Mouse (Mus musculus) CH12.LX (cell line): ENCODE measurements at regions not wholly inside any gene's neighbourhood (a gene's known extent, or its start where the extent isn't known, plus 50 kb on each side); places are given as distances from the start of the nearest gene placed in this dataset.

ENCODE experiments used
- DNase-seq: peaks from one replicate; pipeline ENCODE4 v3.0.0-alpha.2; 2013; ENCODE audit errors: extremely low read depth
- H3K27ac ChIP-seq: 2 replicates; pipeline ENCODE4 v1.5.1; 2012; ENCODE audit warnings: low read depth, mild to moderate bottlenecking, control low read depth, moderate library complexity; ENCODE audit not compliant: insufficient read depth
- H3K27me3 ChIP-seq: replicated peaks from 2 replicates; pipeline ENCODE3; 2012; ENCODE audit warnings: inconsistent platforms
- H3K36me3 ChIP-seq, 2 experiments: replicated peaks in 1 of 2; 2 replicates each; pipeline versions ENCODE3 to v1.6.1; 2012; ENCODE audit warnings: inconsistent platforms in 1 of 2, low read length in 1 of 2, mild to moderate bottlenecking in 1 of 2, mixed read lengths in 1 of 2, moderate library complexity in 1 of 2; ENCODE audit not compliant: control insufficient read depth in 1 of 2, insufficient read depth in 1 of 2
- H3K4me1 ChIP-seq, 2 experiments: 2 replicates each; pipeline ENCODE4 v1.6.1; 2012; ENCODE audit warnings: inconsistent platforms in 1 of 2, moderate library complexity in 1 of 2; ENCODE audit not compliant: insufficient read depth in 2 of 2, control insufficient read depth in 1 of 2
- H3K4me2 ChIP-seq: 2 replicates; pipeline ENCODE4 v1.6.1; 2012; ENCODE audit warnings: low read depth, mild to moderate bottlenecking, control low read depth; ENCODE audit not compliant: poor library complexity, insufficient read depth, severe bottlenecking
- H3K4me3 ChIP-seq, 3 experiments: fragments of 150-350 bp in 1 of 3; sonication (generic) in 1 of 3; replicated peaks in 1 of 3; 2 replicates each; pipeline versions ENCODE3 to v1.5.1; 2011 to 2012; ENCODE audit warnings: low read depth in 2 of 3, low read length in 2 of 3, mild to moderate bottlenecking in 2 of 3, moderate library complexity in 2 of 3, control low read depth in 1 of 3, improper control_type of control experiment in 1 of 3, inconsistent platforms in 1 of 3, mixed read lengths in 1 of 3; ENCODE audit not compliant: poor library complexity in 1 of 3
- H3K79me2 ChIP-seq: replicated peaks from 2 replicates; pipeline ENCODE4 v1.6.1; 2012; ENCODE audit warnings: mild to moderate bottlenecking, moderate library complexity; ENCODE audit not compliant: control insufficient read depth, poor library complexity, insufficient read depth, severe bottlenecking; ENCODE audit errors: extremely low read depth
- H3K9ac ChIP-seq: 2 replicates; pipeline ENCODE4 v1.6.1; 2012; ENCODE audit warnings: low read depth, mild to moderate bottlenecking, control low read depth, moderate library complexity; ENCODE audit not compliant: insufficient read depth
- H3K9me3 ChIP-seq: replicated peaks from 2 replicates; pipeline ENCODE3; 2012; ENCODE audit warnings: low read length, inconsistent platforms, mixed read lengths
- BHLHE40 ChIP-seq: IDR thresholded peaks from 2 replicates; pipeline ENCODE4 v1.6.1; 2011; ENCODE audit warnings: mild to moderate bottlenecking, low read depth, low read length, improper control_type of control experiment
- CHD1 ChIP-seq: IDR thresholded peaks from 2 replicates; pipeline ENCODE4 v1.6.1; 2012; ENCODE audit warnings: low read depth, low read length, improper control_type of control experiment, inconsistent platforms
- CTCF ChIP-seq, 2 experiments: IDR thresholded peaks in 1 of 2; conservative IDR thresholded peaks in 1 of 2; 2 replicates each; pipeline ENCODE4 v1.5.1; 2011 to 2012; ENCODE audit warnings: low read depth in 2 of 2, low read length in 2 of 2, improper control_type of control experiment in 1 of 2, inconsistent platforms in 1 of 2, mild to moderate bottlenecking in 1 of 2, moderate library complexity in 1 of 2
- ELF1 ChIP-seq: IDR thresholded peaks from 2 replicates; pipeline ENCODE4 v1.6.1; 2014; ENCODE audit warnings: low read depth, mild to moderate bottlenecking, inconsistent platforms, low read length, improper control_type of control experiment
- EP300 ChIP-seq: IDR thresholded peaks from 2 replicates; pipeline ENCODE4 v1.6.1; 2011; ENCODE audit warnings: low read length, improper control_type of control experiment
- ETS1 ChIP-seq: conservative IDR thresholded peaks from 2 replicates; pipeline ENCODE4 v1.6.1; 2012; ENCODE audit warnings: low read depth, mild to moderate bottlenecking, inconsistent platforms, low read length, improper control_type of control experiment, moderate library complexity
- GABPA ChIP-seq: IDR thresholded peaks from 2 replicates; pipeline ENCODE4 v1.6.1; 2012; ENCODE audit warnings: low read depth, low read length, improper control_type of control experiment, inconsistent platforms; ENCODE audit not compliant: insufficient replicate concordance
- HCFC1 ChIP-seq: IDR thresholded peaks from 2 replicates; pipeline ENCODE4 v1.6.1; 2012; ENCODE audit warnings: low read depth, mild to moderate bottlenecking, inconsistent platforms, low read length, improper control_type of control experiment
- KAT2A ChIP-seq: IDR thresholded peaks from 2 replicates; pipeline ENCODE4 v1.6.1; 2012; ENCODE audit warnings: low read length, improper control_type of control experiment, inconsistent platforms; ENCODE audit not compliant: insufficient replicate concordance
- MAFK ChIP-seq: IDR thresholded peaks from 2 replicates; pipeline ENCODE4 v1.6.1; 2011; ENCODE audit warnings: low read length, improper control_type of control experiment; ENCODE audit not compliant: insufficient replicate concordance
- MAX ChIP-seq: IDR thresholded peaks from 2 replicates; pipeline ENCODE4 v1.6.1; 2011; ENCODE audit warnings: low read length, improper control_type of control experiment
- MAZ ChIP-seq: IDR thresholded peaks from 2 replicates; pipeline ENCODE4 v1.6.1; 2012; ENCODE audit warnings: low read depth, mild to moderate bottlenecking, inconsistent platforms, low read length, improper control_type of control experiment, moderate library complexity
- MEF2A ChIP-seq: IDR thresholded peaks from 2 replicates; pipeline ENCODE4 v1.6.1; 2014; ENCODE audit warnings: low read depth, mild to moderate bottlenecking, inconsistent platforms, low read length, improper control_type of control experiment, borderline replicate concordance
- MYC ChIP-seq: IDR thresholded peaks from 2 replicates; pipeline ENCODE4 v1.6.1; 2011; ENCODE audit warnings: low read depth, mild to moderate bottlenecking, improper control_type of control experiment, low read length
- NELFE ChIP-seq: IDR thresholded peaks from 2 replicates; pipeline ENCODE4 v1.6.1; 2011; ENCODE audit warnings: low read depth, low read length, improper control_type of control experiment
- NRF1 ChIP-seq: IDR thresholded peaks from 2 replicates; pipeline ENCODE4 v1.6.1; 2014; ENCODE audit warnings: low read depth, mild to moderate bottlenecking, inconsistent platforms, low read length, improper control_type of control experiment, moderate library complexity
- PAX5 ChIP-seq: IDR thresholded peaks from 2 replicates; pipeline ENCODE4 v1.6.1; 2012; ENCODE audit warnings: low read length, inconsistent platforms, mixed read lengths
- POLR2A ChIP-seq: IDR thresholded peaks from 2 replicates; pipeline ENCODE4 v1.6.1; 2011; ENCODE audit warnings: low read depth, mild to moderate bottlenecking, improper control_type of control experiment, low read length
- POLR2AphosphoS2 ChIP-seq: IDR thresholded peaks from 2 replicates; pipeline ENCODE4 v1.6.1; 2011; ENCODE audit warnings: low read depth, low read length, improper control_type of control experiment
- RAD21 ChIP-seq: IDR thresholded peaks from 2 replicates; pipeline ENCODE4 v1.6.1; 2011; ENCODE audit warnings: low read depth, mild to moderate bottlenecking, low read length, improper control_type of control experiment, moderate library complexity
- RCOR1 ChIP-seq: conservative IDR thresholded peaks from 2 replicates; pipeline ENCODE4 v1.6.1; 2012; ENCODE audit warnings: low read depth, mild to moderate bottlenecking, inconsistent platforms, low read length, improper control_type of control experiment
- SIN3A ChIP-seq: IDR thresholded peaks from 2 replicates; pipeline ENCODE4 v1.6.1; 2012; ENCODE audit warnings: low read length, improper control_type of control experiment, inconsistent platforms
- SMC3 ChIP-seq: IDR thresholded peaks from 2 replicates; pipeline ENCODE4 v1.6.1; 2011; ENCODE audit warnings: low read depth, low read length, improper control_type of control experiment
- TBP ChIP-seq: conservative IDR thresholded peaks from 2 replicates; pipeline ENCODE4 v1.6.1; 2011; ENCODE audit warnings: low read depth, low read length, improper control_type of control experiment
- TCF12 ChIP-seq: IDR thresholded peaks from 2 replicates; pipeline ENCODE4 v1.6.1; 2014; ENCODE audit warnings: low read depth, mild to moderate bottlenecking, inconsistent platforms, low read length, improper control_type of control experiment
- USF1 ChIP-seq: IDR thresholded peaks from 2 replicates; pipeline ENCODE4 v1.6.1; 2014; ENCODE audit warnings: low read depth, mild to moderate bottlenecking, inconsistent platforms, low read length, improper control_type of control experiment
- USF2 ChIP-seq: conservative IDR thresholded peaks from 2 replicates; pipeline ENCODE4 v1.6.1; 2011; ENCODE audit warnings: low read depth, low read length, improper control_type of control experiment
- ZC3H11A ChIP-seq: IDR thresholded peaks from 2 replicates; pipeline ENCODE4 v1.6.1; 2012; ENCODE audit warnings: low read depth, mild to moderate bottlenecking, inconsistent platforms, low read length, improper control_type of control experiment
- ZKSCAN1 ChIP-seq: IDR thresholded peaks from 2 replicates; pipeline ENCODE4 v1.6.1; 2012; ENCODE audit warnings: low read depth, inconsistent platforms, low read length, improper control_type of control experiment, borderline replicate concordance
- dilution Hi-C: fragments of 300-500 bp; cut with MboI; formaldehyde crosslinking; loops from 2 replicates; pipeline ENCODE4 v1.14.3; 2020; ENCODE audit warnings: low sequenced_read_pairs; ENCODE audit not compliant: extremely low pct_unique_long_range_greater_than_20kb, extremely low pct_ligation_motif_present
- in situ Hi-C: fragments of 300-500 bp; cut with MboI; formaldehyde crosslinking; loops from 3 replicates; pipeline ENCODE4 v1.14.3; 2019; ENCODE audit warnings: low sequenced_read_pairs, low pct_ligation_motif_present, low pct_unique_long_range_greater_than_20kb, mixed read lengths

GRCm38 (mm10) chr9:90699064-90699463, 428.5 kb upstream of the Tbc1d2b start:
- Histone ChIP-seq H3K9me3 (no peaks in the 10 kb centered on the region), H3K4me2 (no peak overlapping the region), H3K4me3 (no peak overlapping the region), H3K79me2 (no peaks in the 10 kb centered on the region), H3K27ac (no peak overlapping the region), H3K27me3 (no peaks in the 10 kb centered on the region), H3K36me3 (no peaks in the 10 kb centered on the region), H3K9ac (no peak overlapping the region), H3K4me1 (no peaks in the 10 kb centered on the region)
- peak; percentile 58 for DNase-seq
- dilution Hi-C loops (no loop called here), in situ Hi-C loops (no loop called here)
- TF ChIP-seq SMC3 (peak; percentile 73), RAD21 (peak; percentile 82), CTCF (conservative IDR thresholded peaks at IDR 0.05 in 1 of 2, IDR thresholded peaks at IDR 0.05 in 1 of 2; ENCODE audit: low read depth in 2 of 2, low read length in 2 of 2) (peak; percentile 42 to 81; a peak in 3 of 4 replicates), MYC (no peak), TCF12 (no peak), ZC3H11A (peak; percentile 13; the same call in 1 of the 2 replicates), MAFK (no peak), ZKSCAN1 (no peak)

- 0 out of 2 replicates have a peak overlapping the region, but pooled peaks have one; percentile 50 for H3K4me2 ChIP-seq
- H3K79me2 ChIP-seq, result no peaks in the 10 kb centered on the region
- DNase-seq, result peak; percentile 32
- no peak overlapping the region for H3K4me3 ChIP-seq
- no peaks in the 10 kb centered on the region for H3K27me3 ChIP-seq
- no peak overlapping the region for H3K27ac ChIP-seq
- dilution Hi-C loops (no loop called here), in situ Hi-C loops (no loop called here)
- H3K4me1 ChIP-seq, result no peaks in the 10 kb centered on the region
- no peaks in the 10 kb centered on the region for H3K9me3 ChIP-seq
- no peak overlapping the region for H3K9ac ChIP-seq
- no peaks in the 10 kb centered on the region for H3K36me3 ChIP-seq
- TF ChIP-seq POLR2AphosphoS2 (no peak), POLR2A (no peak), ZC3H11A (peak; percentile 59), EP300 (no peak), USF1 (no peak), SMC3 (peak; percentile 70), NRF1 (no peak), TCF12 (no peak), CHD1 (no peak), ELF1 (no peak), KAT2A (no peak), PAX5 (no peak), ZKSCAN1 (no peak), RAD21 (peak; percentile 80), GABPA (no peak), MYC (no peak), MAFK (0 out of 2 replicates have a peak, but pooled peaks have one; percentile 27), NELFE (no peak), MAX (no peak), TBP (no peak), MAZ (0 out of 2 replicates have a peak, but pooled peaks have one; percentile 24), ETS1 (no peak), BHLHE40 (no peak), RCOR1 (no peak), HCFC1 (no peak), SIN3A (no peak), USF2 (no peak), MEF2A (0 out of 2 replicates have a peak, but pooled peaks have one; percentile 26)
Measured at GRCm38 (mm10) chr9:90700236-90701179, 429.9 kb upstream of the Tbc1d2b start.
